Mouse (Mus musculus): ENCODE measurements at regions not wholly inside any gene's neighbourhood (a gene's known extent, or its start where the extent isn't known, plus 50 kb on each side); places are given as distances from the start of the nearest gene placed in this dataset.

GRCm38 (mm10) chr9:118424344-118424743, 53.7 kb upstream of the Eomes start:
- TF ChIP-seq CTCF (IDR thresholded peaks at IDR 0.05; ENCODE audit: low read depth) (no peak), EP300 (IDR thresholded peaks at IDR 0.05; ENCODE audit: low read depth) (no peak)
